Mouse (Mus musculus) layer of hippocampus, adult 6 months (tissue): ENCODE results near the gene Hlf. TPM values are rescaled to one million over a fixed set of nuclear protein-coding genes. Genes with fewer than 3 reads are reported as not detected.

ENCODE experiments used
- long read RNA-seq, 2 experiments: library from polyadenylated mRNA; unstranded; transcript quantifications; one replicate each; pipeline ENCODE4 v2.0.0; 2019 to 2020
- polyA plus RNA-seq: library from polyadenylated mRNA; unstranded; fragments of <200 nt; fragmentation: Nextera tagmentation; gene quantifications from 2 replicates; pipeline ENCODE4 v1.2.3, GENCODE M21; 2021

The Hlf gene
- 23.4 and 27.6 TPM in 2 replicates for polyA plus RNA-seq
- long read RNA-seq, experiment 1, full-length matches to known transcripts = 7 of 46 reads
- long read RNA-seq, experiment 1, partial matches to known transcripts = 4 of 46 reads
- long read RNA-seq, experiment 1, other reads (novel, unspliced or antisense) = 35 of 46 reads
- long read RNA-seq, experiment 2, full-length matches to known transcripts = 12 of 76 reads
- long read RNA-seq, experiment 2, partial matches to known transcripts = 1 of 76 reads
- long read RNA-seq, experiment 2, other reads (novel, unspliced or antisense) = 63 of 76 reads

DNA sequence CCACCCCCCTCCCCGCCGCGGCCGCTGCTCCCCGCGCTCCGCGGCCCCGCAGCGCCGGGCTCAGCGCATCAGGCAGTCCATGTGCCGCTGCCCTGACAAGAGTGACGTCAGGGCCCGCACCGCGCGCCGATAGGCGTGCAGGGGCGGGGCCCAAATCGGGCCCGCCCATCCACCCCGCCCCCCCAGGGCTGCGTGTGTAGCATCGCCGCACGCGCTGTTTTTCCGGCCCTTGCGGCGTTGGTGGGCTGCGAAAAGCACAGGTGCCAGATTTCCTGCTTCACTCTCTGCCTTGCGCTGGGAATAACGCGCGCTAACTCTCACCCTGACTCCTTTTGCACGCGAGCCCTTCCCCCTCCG is at the start of gene Hlf:
Gene Hlf (minus strand): TSS at position 79 of the 357 bp plus-strand sequence.

Other genes starting within 250 kb of the Hlf start
- gene Gm45716, start 203.2 kb downstream of the Hlf start, polyA plus RNA-seq = 9.4 and 11.0 TPM in 2 replicates
- 134 TPM in 2 replicates for gene Mmd, start 141.4 kb downstream of the Hlf start, polyA plus RNA-seq
- 5.1 and 5.3 TPM in 2 replicates for gene Stxbp4, start 247.2 kb upstream of the Hlf start, polyA plus RNA-seq
- 21.0 and 23.2 TPM in 2 replicates for gene Cox11, start 247.3 kb upstream of the Hlf start, polyA plus RNA-seq